Mouse (Mus musculus) urinary bladder, postnatal 36 days (tissue): ENCODE measurements around the gene Strip2.

Source experiments
- DNase-seq, 2 experiments: peaks; one replicate each; pipeline ENCODE4 v3.0.0; 2022; ENCODE audit warnings: low spot score in 2 of 2, mixed read lengths in 1 of 2

Strip2 gene

DNA sequence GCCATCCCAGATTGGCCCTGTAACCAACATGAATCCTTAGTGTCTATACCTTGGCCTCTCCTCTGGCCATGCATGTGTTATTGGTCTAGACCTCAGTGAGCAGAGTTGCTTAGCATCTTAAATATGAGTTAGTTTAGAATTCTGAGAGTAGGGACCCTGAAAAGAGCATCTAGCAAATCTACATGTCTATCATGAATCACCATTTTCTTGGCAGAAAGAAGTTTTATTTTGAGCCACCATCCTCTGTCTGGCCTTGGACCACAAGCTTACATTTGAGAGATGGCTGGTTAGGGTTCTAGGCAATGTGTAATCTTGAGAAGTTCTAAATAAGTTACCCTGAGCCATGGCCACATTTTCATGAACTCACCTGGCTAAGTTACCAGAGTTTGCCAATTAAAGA is 13.3 kb downstream of the Strip2 start:
- DNase-seq = no peak

GRCm38 (mm10) chr6:29930665-29931064 is 13.9 kb downstream of the Strip2 start:
- no peak for DNase-seq

GRCm38 (mm10) chr6:29931181-29931580 is 14.4 kb downstream of the Strip2 start:
- no peak for DNase-seq

DNA sequence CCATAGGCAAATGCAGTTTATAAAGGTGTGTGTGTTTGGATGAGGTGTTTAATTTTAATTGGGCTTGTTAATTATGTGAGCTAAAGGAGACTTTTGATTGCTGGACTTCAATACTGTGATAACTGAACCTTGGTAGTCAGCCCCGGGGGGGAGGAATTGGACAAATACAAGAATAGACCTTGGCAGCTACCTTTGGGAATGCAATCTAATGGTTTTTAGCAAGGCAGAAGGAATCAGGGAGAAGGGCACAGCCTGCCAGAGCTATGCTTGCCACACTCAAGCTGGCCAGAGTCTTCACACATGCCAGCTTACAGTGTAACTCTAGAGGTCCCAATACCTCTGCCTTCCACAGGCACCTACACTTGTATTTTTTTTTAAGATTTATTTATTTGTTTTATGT is 18.9 kb downstream of the Strip2 start:
- peak in 1 of 2 experiments; percentile 10 for DNase-seq

DNA sequence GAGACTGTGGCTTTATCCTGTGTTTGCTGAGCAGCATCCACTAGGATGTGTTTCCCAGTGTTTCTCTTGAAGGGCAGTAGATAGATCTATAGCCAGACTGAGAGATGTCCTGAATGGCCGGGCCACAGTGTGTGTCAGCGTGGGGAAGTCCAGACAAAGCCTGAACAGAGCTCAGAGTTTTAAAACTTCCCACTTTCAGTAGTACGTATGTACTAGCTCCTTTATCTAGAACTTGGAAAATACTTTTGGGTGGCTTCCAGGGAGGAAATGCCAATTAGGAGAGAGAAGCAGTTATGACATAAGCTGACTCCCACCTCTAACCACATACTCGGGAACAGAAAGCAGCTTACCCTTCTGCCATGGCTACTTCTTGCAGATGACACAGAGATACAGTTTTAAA is 23.6 kb downstream of the Strip2 start:
- DNase-seq = no peak

GRCm38 (mm10) chr6:29941036-29941435 is 24.2 kb downstream of the Strip2 start:
- no peak for DNase-seq

GRCm38 (mm10) chr6:29944465-29944864 is 27.7 kb downstream of the Strip2 start:
- DNase-seq = no peak

GRCm38 (mm10) chr6:29946568-29946967 is 29.8 kb downstream of the Strip2 start:
- no peak for DNase-seq

- DNase-seq = no peak
Measured at GRCm38 (mm10) chr6:29947823-29948222, 31.0 kb downstream of the Strip2 start.

- no peak for DNase-seq
Measured at GRCm38 (mm10) chr6:29956749-29957148, 39.9 kb downstream of the Strip2 start.

GRCm38 (mm10) chr6:29958669-29959068 is 41.9 kb downstream of the Strip2 start:
- DNase-seq = no peak

DNA sequence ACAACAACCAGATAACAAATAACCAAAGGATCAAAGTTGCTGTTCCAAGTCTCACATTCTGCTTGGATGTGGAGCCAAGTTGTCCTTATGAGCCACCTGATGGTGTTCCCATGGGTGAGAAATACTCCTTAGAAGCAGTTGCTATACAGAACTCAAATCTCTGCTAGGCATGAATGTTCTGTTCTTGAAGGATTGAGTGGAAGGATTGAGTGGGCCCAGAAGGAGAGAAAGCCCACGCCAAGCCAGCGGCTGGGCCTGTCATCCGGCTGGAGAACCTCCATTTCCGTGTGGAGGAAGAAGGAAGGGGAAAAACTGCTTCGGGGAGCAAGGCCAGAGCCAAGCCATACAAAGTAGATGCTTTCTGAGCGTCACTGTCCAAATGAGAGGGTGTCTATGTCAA is 44.3 kb downstream of the Strip2 start:
- DNase-seq = no peak

GRCm38 (mm10) chr6:29967917-29968316 is 51.1 kb downstream of the Strip2 start:
- no peak for DNase-seq

- DNase-seq = no peak
Measured at GRCm38 (mm10) chr6:29973341-29973740, 56.5 kb downstream of the Strip2 start.

DNA sequence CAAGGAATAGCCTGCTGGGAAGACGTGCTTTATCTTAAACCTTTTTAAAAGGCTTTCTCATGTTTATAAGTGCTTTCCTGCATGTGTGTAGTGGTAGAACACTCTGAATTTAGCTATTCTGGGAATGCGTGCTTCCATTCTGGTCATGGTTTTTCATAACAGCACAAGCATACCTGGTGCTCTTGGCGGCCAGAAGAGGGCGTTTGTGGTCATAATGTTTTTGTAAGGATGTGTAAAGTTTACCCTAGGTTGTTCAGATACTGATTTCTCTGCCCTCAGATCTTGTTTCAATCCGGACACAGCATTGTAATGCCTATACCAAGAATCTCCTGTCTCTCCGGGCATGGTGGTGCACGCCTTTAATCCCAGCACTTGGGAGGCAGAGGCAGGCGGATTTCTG is 58.0 kb downstream of the Strip2 start:
- DNase-seq = no peak

- no peak for DNase-seq
Measured at GRCm38 (mm10) chr6:29980461-29980860, 63.6 kb downstream of the Strip2 start.

GRCm38 (mm10) chr6:29981797-29982196 is 65.0 kb downstream of the Strip2 start:
- no peak for DNase-seq

DNA sequence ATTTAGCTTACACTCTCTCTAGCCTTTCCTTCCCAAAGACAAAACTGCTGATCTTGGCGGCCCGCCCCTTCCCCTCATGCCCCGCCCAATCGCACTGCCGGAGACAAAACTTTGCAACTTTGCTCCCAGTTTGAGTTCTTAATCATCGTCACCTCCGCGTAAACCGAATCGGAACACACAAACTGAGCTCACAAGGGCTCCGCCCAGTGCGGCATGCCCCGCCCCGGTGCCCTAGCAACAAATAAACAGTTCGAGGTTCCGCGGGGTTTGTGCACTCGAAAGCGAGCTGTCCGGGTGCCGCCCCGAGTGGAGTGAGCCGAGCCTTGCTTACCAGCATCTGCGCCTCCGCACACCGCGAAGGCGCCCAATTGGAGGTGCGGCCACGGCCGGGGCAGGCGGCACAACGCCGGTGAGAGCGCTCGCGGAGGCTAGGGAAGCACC is 68.3 kb downstream of the Strip2 start:
- peak; percentile 87 to 93 for DNase-seq

GRCm38 (mm10) chr6:29985504-29985903 is 68.7 kb downstream of the Strip2 start:
- no peak for DNase-seq

- DNase-seq = peak in 1 of 2 experiments; percentile 4
Measured at GRCm38 (mm10) chr6:29985986-29986385, 69.2 kb downstream of the Strip2 start.

- DNase-seq = no peak
Measured at GRCm38 (mm10) chr6:29987246-29987645, 70.4 kb downstream of the Strip2 start.

GRCm38 (mm10) chr6:29998140-29998539 is 81.3 kb downstream of the Strip2 start:
- no peak for DNase-seq

- no peak for DNase-seq
Measured at GRCm38 (mm10) chr6:29998771-29999170, 82.0 kb downstream of the Strip2 start.

DNA sequence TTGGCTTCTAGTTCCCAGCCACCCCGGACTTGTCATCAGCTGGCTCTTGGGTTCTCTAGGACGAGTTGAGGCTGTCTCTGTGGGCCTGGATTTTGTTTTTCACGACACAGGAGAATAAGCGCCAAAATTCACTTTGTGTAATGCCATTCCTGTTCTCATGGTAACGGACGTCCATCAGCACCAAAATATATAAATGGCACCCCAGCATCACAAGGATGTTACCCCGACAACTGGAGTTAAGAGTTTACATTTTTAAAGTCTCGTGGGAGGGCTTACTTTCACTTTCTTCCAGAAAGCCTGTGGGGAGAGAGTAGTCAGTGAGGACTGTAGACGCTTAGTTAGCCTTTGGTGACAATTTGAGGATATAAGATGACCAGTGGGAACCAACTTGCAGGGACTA is 85.8 kb downstream of the Strip2 start:
- no peak for DNase-seq

DNA sequence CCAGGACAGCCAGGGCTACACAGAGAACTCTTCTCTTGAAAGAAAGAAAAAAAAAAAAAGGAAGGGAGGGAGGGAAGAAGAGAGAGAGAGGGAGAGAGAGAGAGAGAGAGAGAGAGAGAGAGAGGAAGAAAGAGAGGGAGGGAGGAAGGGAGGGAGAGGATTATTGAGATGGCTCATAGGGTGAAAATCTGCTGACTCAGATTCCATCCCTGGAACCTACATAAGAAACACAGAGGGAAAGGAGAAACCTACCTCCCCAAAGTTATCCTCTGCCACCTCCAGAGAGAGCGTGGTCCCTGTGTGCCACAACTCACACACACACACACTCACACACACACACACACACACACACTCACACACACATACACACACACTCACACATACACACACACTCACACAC is 89.0 kb downstream of the Strip2 start:
- no peak for DNase-seq
